Comparison of ENCODE assay signal across 19 mouse cellular contexts in the genomic region with DNA sequence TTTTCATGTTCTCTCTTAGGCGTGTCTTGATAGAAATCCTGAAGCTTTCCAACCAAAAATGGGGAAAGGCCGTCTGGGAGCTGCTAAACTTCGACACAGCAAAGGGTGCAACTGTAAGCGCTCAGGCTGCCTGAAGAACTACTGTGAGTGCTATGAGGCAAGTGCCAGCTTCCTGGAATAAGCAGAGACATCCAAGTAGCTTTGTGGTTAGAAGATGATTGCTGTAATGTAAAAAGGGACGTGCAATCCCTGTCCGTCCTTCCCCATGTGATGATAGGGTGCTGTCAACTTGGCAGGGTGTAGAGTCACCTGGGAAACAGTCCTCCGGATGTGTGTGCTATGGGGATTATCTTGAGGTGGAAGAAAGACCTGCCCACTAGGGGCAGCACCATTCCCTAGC.
"Had no signal": no experiment of that assay in that cellular context is flagged by ENCODE, and none has a peak within 500 bp of the region (broad histone marks: within the 10 kb centered on the region; RNA-seq: fewer than 3 reads in every experiment).

No protein-coding gene starts in this region.

- ATAC-seq: liver, embryonic 12.5 days; midbrain, embryonic 13.5 days had no signal

- H3K9ac ChIP-seq: kidney, embryonic 15.5 days; limb, embryonic 12.5 days; limb, embryonic 15.5 days; liver, embryonic 12.5 days; liver, embryonic 15.5 days; lung, embryonic 14.5 days; midbrain, embryonic 13.5 days had no signal

- H3K27ac ChIP-seq: kidney, embryonic 15.5 days; left cerebral cortex, adult 2 months; limb, embryonic 12.5 days; limb, embryonic 15.5 days; liver, embryonic 12.5 days; liver, embryonic 15.5 days; midbrain, embryonic 10.5 days; midbrain, embryonic 13.5 days had no signal

- H3K36me3 ChIP-seq: kidney, embryonic 15.5 days; limb, embryonic 12.5 days; limb, embryonic 15.5 days; liver, embryonic 12.5 days; liver, embryonic 15.5 days; midbrain, embryonic 10.5 days; midbrain, embryonic 13.5 days had no signal

- H3K4me3 ChIP-seq: kidney, embryonic 15.5 days; left cerebral cortex, adult 2 months; limb, embryonic 12.5 days; limb, embryonic 15.5 days; liver, embryonic 12.5 days; liver, embryonic 15.5 days; megakaryocyte, embryonic 14.5 days; midbrain, embryonic 10.5 days; midbrain, embryonic 13.5 days had no signal

- H3K4me1 ChIP-seq: limb, embryonic 12.5 days; limb, embryonic 15.5 days; liver, embryonic 12.5 days; liver, embryonic 15.5 days; midbrain, embryonic 10.5 days; midbrain, embryonic 13.5 days had no signal

- H3K4me2 ChIP-seq: kidney, embryonic 15.5 days; limb, embryonic 12.5 days; limb, embryonic 15.5 days; liver, embryonic 12.5 days; liver, embryonic 15.5 days; lung, embryonic 14.5 days; midbrain, embryonic 13.5 days had no signal

- H3K9me3 ChIP-seq: kidney, embryonic 15.5 days; limb, embryonic 15.5 days; liver, embryonic 12.5 days; liver, embryonic 15.5 days; midbrain, embryonic 10.5 days; midbrain, embryonic 13.5 days had no signal

- H3K27me3 ChIP-seq: kidney, embryonic 15.5 days; limb, embryonic 12.5 days; limb, embryonic 15.5 days; liver, embryonic 15.5 days; midbrain, embryonic 13.5 days had no signal

- DNase-seq: kidney, adult 11 months; kidney, adult 8-10 months; kidney, postnatal 10 days; kidney, postnatal 36 days; left cerebral cortex, postnatal 4 days; lung, embryonic 14.5 days; lung, postnatal 10 days; lung, postnatal 4 days; thymus, adult 18-20 months; thymus, postnatal 4 days had no signal
